Mouse (Mus musculus) neural tube, embryonic 14.5 days (tissue): ENCODE results near the gene Cela3b. TPM values are rescaled to one million over a fixed set of nuclear protein-coding genes. Genes with fewer than 3 reads are reported as not detected.

Experiments used
- ATAC-seq: fragments of 200-750 bp; cut with Nextera tagmentation; 2 replicates; pipeline ENCODE4 v1.8.0; 2017; ENCODE audit warnings: low read depth, mild to moderate bottlenecking, moderate TSS enrichment, moderate library complexity
- H3K27ac ChIP-seq: fragments of 300-500 bp; sonication (generic); 2 replicates; pipeline ENCODE4 v1.5.1; 2014; ENCODE audit warnings: low read depth, mild to moderate bottlenecking, control low read depth, low read length, moderate library complexity, mixed read lengths
- H3K27me3 ChIP-seq: fragments of 300-500 bp; sonication (generic); 2 replicates; pipeline ENCODE4 v1.6.1; 2014; ENCODE audit warnings: low read length; ENCODE audit not compliant: control insufficient read depth, insufficient read depth
- H3K36me3 ChIP-seq: fragments of 300-500 bp; sonication (generic); 2 replicates; pipeline ENCODE4 v1.6.1; 2014; ENCODE audit warnings: low read length, mixed read lengths; ENCODE audit not compliant: control insufficient read depth, insufficient read depth
- H3K4me1 ChIP-seq: fragments of 300-500 bp; sonication (generic); 2 replicates; pipeline ENCODE4 v1.6.1; 2014; ENCODE audit warnings: low read length; ENCODE audit not compliant: control insufficient read depth, insufficient read depth
- H3K4me2 ChIP-seq: fragments of 300-500 bp; sonication (generic); 2 replicates; pipeline ENCODE4 v1.6.1; 2014; ENCODE audit warnings: mild to moderate bottlenecking, low read depth, low read length, control low read depth
- H3K4me3 ChIP-seq: fragments of 300-500 bp; sonication (generic); 2 replicates; pipeline ENCODE4 v1.5.1; 2014; ENCODE audit warnings: low read depth, low read length, control low read depth, mixed read lengths
- H3K9ac ChIP-seq: fragments of 300-500 bp; sonication (generic); replicated peaks from 2 replicates; pipeline ENCODE4 v1.6.1; 2014; ENCODE audit warnings: low read depth, mild to moderate bottlenecking, control low read depth, low read length, mixed read lengths
- H3K9me3 ChIP-seq: fragments of 300-500 bp; sonication (generic); 2 replicates; pipeline ENCODE4 v1.6.1; 2016; ENCODE audit warnings: low read length; ENCODE audit not compliant: control insufficient read depth
- WGBS: fragments of 180-500 bp; shearing (Covaris S2); extraction: QIAGEN DNeasy Blood & Tissue Kit; methylation state at CpG from one replicate; pipeline ENCODE4 v1.1.7; 2014; 5-methylcytosine and 5-hydroxymethylcytosine counted together
- polyA plus RNA-seq: library from polyadenylated mRNA; unstranded; fragments of >200 nt; fragmentation: Nextera tagmentation; extraction: Ambion mirVana; gene quantifications from 2 replicates; pipeline ENCODE4 v1.2.1, GENCODE M21; 2014

Cela3b gene
- polyA plus RNA-seq, 1 experiment from 2014 or later: not detected

GRCm38 (mm10) chr4:137375314-137376278 lies 54.7 kb downstream of the Cela3b start:
- Histone ChIP-seq H3K4me1 (no peaks in the 10 kb centered on the region; the same call in 1 of the 2 replicates), H3K4me2 (no peak overlapping the region), H3K9ac (no peak overlapping the region), H3K27ac (no peak overlapping the region), H3K9me3 (no peaks in the 10 kb centered on the region), H3K36me3 (no peaks in the 10 kb centered on the region), H3K4me3 (no peak overlapping the region), H3K27me3 (no peaks in the 10 kb centered on the region)
- ATAC-seq: no peak
- 57% methylated on average over 19 of the region's 19 CpGs for WGBS

GRCm38 (mm10) chr4:137373711-137374110 lies 56.6 kb downstream of the Cela3b start:
- Histone ChIP-seq H3K4me3 (no peak overlapping the region), H3K4me2 (no peak overlapping the region), H3K9ac (no peak overlapping the region), H3K27me3 (no peaks in the 10 kb centered on the region), H3K4me1 (peaks cover 3% of the 10 kb centered on the region; the same call in 1 of the 2 replicates), H3K27ac (no peak overlapping the region), H3K36me3 (no peaks in the 10 kb centered on the region), H3K9me3 (no peaks in the 10 kb centered on the region)
- WGBS: 70% methylated on average over 6 of the region's 6 CpGs
- no peak for ATAC-seq

- no peaks in the 10 kb centered on the region for H3K9me3 ChIP-seq
- H3K4me1 ChIP-seq: peaks cover 3% of the 10 kb centered on the region; the same call in 1 of the 2 replicates
- no peaks in the 10 kb centered on the region for H3K36me3 ChIP-seq
- H3K4me3 ChIP-seq: no peak overlapping the region
- 77% methylated on average over 16 of the region's 16 CpGs for WGBS
- no peak for ATAC-seq
- H3K9ac ChIP-seq: no peak overlapping the region
- H3K4me2 ChIP-seq: no peak overlapping the region
- no peaks in the 10 kb centered on the region for H3K27me3 ChIP-seq
- no peak overlapping the region for H3K27ac ChIP-seq
These were observed 58.5 kb downstream of the Cela3b start for GRCm38 (mm10) chr4:137371596-137372523.

Other genes with a start within 250 kb of the Cela3b start
- 1.7 and 3.5 TPM in 2 replicates for gene Wnt4, start 153.1 kb downstream of the Cela3b start, polyA plus RNA-seq
- 997 and 1,001 TPM in 2 replicates for gene Cdc42, start 72.8 kb downstream of the Cela3b start, polyA plus RNA-seq
- not detected in 2 replicates for gene Cela3a, start 20.7 kb downstream of the Cela3b start, polyA plus RNA-seq
- not detected in 2 replicates for gene 1700013G24Rik, start 22.7 kb upstream of the Cela3b start, polyA plus RNA-seq
- gene Hspg2, start 38.2 kb upstream of the Cela3b start, polyA plus RNA-seq: 2.7 and 10.8 TPM in 2 replicates
- not detected in 2 replicates for gene Ldlrad2, start 144.0 kb upstream of the Cela3b start, polyA plus RNA-seq
- gene Usp48, start 163.2 kb upstream of the Cela3b start, polyA plus RNA-seq: 75.7 and 81.9 TPM in 2 replicates
- 75.5 and 77.6 TPM in 2 replicates for gene Rap1gap, start 234.2 kb upstream of the Cela3b start, polyA plus RNA-seq